Mouse (Mus musculus): ENCODE data around the gene Prpf38b. TPM values are rescaled to one million over a fixed set of nuclear protein-coding genes. Genes with fewer than 3 reads are reported as not detected.

The Prpf38b gene
- total and polyA plus RNA-seq, 3 experiments = 117 to 226 (median 216) TPM

DNA sequence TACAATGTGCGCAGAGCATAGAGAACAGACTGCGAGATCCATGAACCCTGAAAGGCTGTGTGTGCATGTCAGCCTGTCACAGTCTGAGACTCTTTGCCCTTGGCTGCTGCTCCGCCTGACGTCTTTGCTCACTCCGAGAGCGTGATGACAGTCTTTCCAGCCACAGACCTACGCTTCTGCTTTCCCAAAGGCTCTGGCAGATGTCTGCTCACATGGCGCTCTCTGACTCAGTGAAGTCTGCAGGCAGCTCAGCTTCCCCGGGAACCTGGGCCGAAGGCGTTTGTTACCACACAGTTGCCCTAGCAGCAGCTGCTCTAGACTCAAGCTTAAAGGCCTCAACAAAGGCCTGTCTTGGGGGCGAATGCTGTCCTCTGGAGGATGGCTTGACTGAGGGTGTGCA lies 56.2 kb downstream of the Prpf38b start:
- Histone ChIP-seq H3K9me3 (replicated peaks) (no peaks in the 10 kb centered on the region), H3K4me3 (ENCODE audit: low read depth, low read length) (no peak overlapping the region), H3K27me3 (ENCODE audit: insufficient read depth, low read length) (peaks cover 19% of the 10 kb centered on the region), H3K36me3 (replicated peaks) (no peaks in the 10 kb centered on the region), H3K4me1 (ENCODE audit: insufficient read depth, low read depth, low read length) (peaks cover 10% of the 10 kb centered on the region)
- no peak for ATAC-seq (ENCODE audit: extremely low read depth, insufficient number of reproducible peaks, low FRiP score, poor library complexity, severe bottlenecking)
- DNase-seq (ENCODE audit: low spot score) = no peak
- TF ChIP-seq POLR2AphosphoS5 (IDR thresholded peaks at IDR 0.05; ENCODE audit: insufficient replicate concordance, low read depth, low read length) (no peak), GATA1 (IDR thresholded peaks at IDR 0.05; ENCODE audit: borderline replicate concordance, low read length) (no peak), TAL1 (conservative IDR thresholded peaks at IDR 0.05; ENCODE audit: low read depth, low read length) (no peak), CTCF (IDR thresholded peaks at IDR 0.05; ENCODE audit: low read depth, low read length) (no peak), GATA2 (IDR thresholded peaks at IDR 0.05; ENCODE audit: borderline replicate concordance, low read depth, low read length) (no peak)

DNA sequence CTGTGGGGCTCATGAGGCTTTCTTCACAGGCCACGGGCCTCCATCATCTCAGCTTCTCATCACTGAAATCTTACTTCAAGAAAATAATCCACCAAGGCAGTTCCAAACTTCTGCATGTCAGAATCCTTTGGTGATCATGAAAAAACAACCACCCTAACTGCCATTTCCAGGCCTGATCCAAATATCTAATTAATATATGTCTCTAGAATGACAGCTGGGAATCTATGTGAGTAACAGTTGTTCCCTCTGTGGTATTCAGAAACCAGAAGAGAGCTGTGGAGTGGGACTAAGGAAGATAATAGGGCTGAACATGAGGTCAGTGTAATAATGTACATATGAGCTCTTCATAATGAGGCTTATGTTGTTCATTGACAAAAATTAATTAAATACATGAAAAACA lies 58.3 kb downstream of the Prpf38b start:
- Histone ChIP-seq H3K4me3 (ENCODE audit: low read depth, low read length) (no peak overlapping the region), H3K4me1 (ENCODE audit: insufficient read depth, low read depth, low read length) (peaks cover 11% of the 10 kb centered on the region), H3K36me3 (replicated peaks) (no peaks in the 10 kb centered on the region), H3K27me3 (ENCODE audit: insufficient read depth, low read length) (peaks cover 19% of the 10 kb centered on the region), H3K9me3 (replicated peaks) (no peaks in the 10 kb centered on the region)
- TF ChIP-seq TAL1 (conservative IDR thresholded peaks at IDR 0.05; ENCODE audit: low read depth, low read length) (no peak), POLR2AphosphoS5 (IDR thresholded peaks at IDR 0.05; ENCODE audit: insufficient replicate concordance, low read depth, low read length) (no peak), GATA2 (IDR thresholded peaks at IDR 0.05; ENCODE audit: borderline replicate concordance, low read depth, low read length) (no peak), CTCF (IDR thresholded peaks at IDR 0.05; ENCODE audit: low read depth, low read length) (no peak), GATA1 (IDR thresholded peaks at IDR 0.05; ENCODE audit: borderline replicate concordance, low read length) (no peak)
- ATAC-seq (ENCODE audit: extremely low read depth, insufficient number of reproducible peaks, low FRiP score, poor library complexity, severe bottlenecking) (no peak), DNase-seq (ENCODE audit: low spot score) (no peak)

Other genes with a start within 250 kb of the Prpf38b start
- gene Gpsm2, start 189.4 kb downstream of the Prpf38b start, total RNA-seq (2014; fragmentation: Nextera tagmentation) = 38.2 and 47.9 TPM in 2 replicates
- 27.5 and 32.5 TPM in 2 replicates for gene Gpsm2, start 189.4 kb downstream of the Prpf38b start, total RNA-seq (2017)
- gene Gpsm2, start 189.4 kb downstream of the Prpf38b start, polyA plus RNA-seq (2012) = 5.3 and 12.1 TPM in 2 replicates
- not detected in 2 replicates for gene Aknad1, start 172.1 kb downstream of the Prpf38b start, total RNA-seq (2014; fragmentation: Nextera tagmentation)
- 0.11 TPM in 1 of 2 replicates, not detected in the other for gene Aknad1, start 172.1 kb downstream of the Prpf38b start, total RNA-seq (2017)
- not detected in 2 replicates for gene Aknad1, start 172.1 kb downstream of the Prpf38b start, polyA plus RNA-seq (2012)
- gene Stxbp3, start 71.2 kb downstream of the Prpf38b start, total RNA-seq (2014; fragmentation: Nextera tagmentation) = 35.6 and 36.7 TPM in 2 replicates
- 27.9 and 28.3 TPM in 2 replicates for gene Stxbp3, start 71.2 kb downstream of the Prpf38b start, total RNA-seq (2017)
- 8.6 and 9.4 TPM in 2 replicates for gene Stxbp3, start 71.2 kb downstream of the Prpf38b start, polyA plus RNA-seq (2012)
- gene Fndc7, start 21.7 kb downstream of the Prpf38b start, total RNA-seq (2014; fragmentation: Nextera tagmentation) = not detected in 2 replicates
- gene Fndc7, start 21.7 kb downstream of the Prpf38b start, total RNA-seq (2017) = 0.16 and 0.17 TPM in 2 replicates
- gene Fndc7, start 21.7 kb downstream of the Prpf38b start, polyA plus RNA-seq (2012) = not detected in 2 replicates
- not detected in 2 replicates for gene Henmt1, start 28.1 kb upstream of the Prpf38b start, total RNA-seq (2014; fragmentation: Nextera tagmentation)
- gene Henmt1, start 28.1 kb upstream of the Prpf38b start, total RNA-seq (2017) = 0.06 and 0.22 TPM in 2 replicates
- gene Henmt1, start 28.1 kb upstream of the Prpf38b start, polyA plus RNA-seq (2012) = not detected in 2 replicates
- not detected in 2 replicates for gene Gm9857, start 28.7 kb upstream of the Prpf38b start, total RNA-seq (2014; fragmentation: Nextera tagmentation)
- gene Gm9857, start 28.7 kb upstream of the Prpf38b start, total RNA-seq (2017) = not detected in 2 replicates
- not detected in 2 replicates for gene Gm9857, start 28.7 kb upstream of the Prpf38b start, polyA plus RNA-seq (2012)
- 0.15 TPM in 1 of 2 replicates, not detected in the other for gene Fam102b, start 115.9 kb upstream of the Prpf38b start, total RNA-seq (2014; fragmentation: Nextera tagmentation)
- 0.06 and 0.11 TPM in 2 replicates for gene Fam102b, start 115.9 kb upstream of the Prpf38b start, total RNA-seq (2017)
- 0.01 TPM in 1 of 2 replicates, not detected in the other for gene Fam102b, start 115.9 kb upstream of the Prpf38b start, polyA plus RNA-seq (2012)
- not detected in 2 replicates for gene Slc25a54, start 168.7 kb upstream of the Prpf38b start, total RNA-seq (2014; fragmentation: Nextera tagmentation)
- not detected in 2 replicates for gene Slc25a54, start 168.7 kb upstream of the Prpf38b start, total RNA-seq (2017)
- gene Slc25a54, start 168.7 kb upstream of the Prpf38b start, polyA plus RNA-seq (2012) = not detected in 2 replicates
- gene Slc25a24, start 211.4 kb upstream of the Prpf38b start, total RNA-seq (2014; fragmentation: Nextera tagmentation) = 11.6 TPM in 1 of 2 replicates, not detected in the other
- gene Slc25a24, start 211.4 kb upstream of the Prpf38b start, total RNA-seq (2017) = 0.11 TPM in 1 of 2 replicates, not detected in the other
- gene Slc25a24, start 211.4 kb upstream of the Prpf38b start, polyA plus RNA-seq (2012) = not detected in 2 replicates

All from G1E (cell line).